Mouse (Mus musculus) mesoderm, embryonic 11.5 days (tissue): ENCODE results near the gene Ncln.
"Not testable (repeated sequence)": the region's sequence is repeated elsewhere in the genome, so short reads cannot be mapped to it uniquely, and the experiment has no call there.

Experiments
- DNase-seq: peaks from one replicate; pipeline ENCODE4 v3.0.0-alpha.2; 2012; ENCODE audit warnings: low read depth, low spot score

Ncln gene

DNA sequence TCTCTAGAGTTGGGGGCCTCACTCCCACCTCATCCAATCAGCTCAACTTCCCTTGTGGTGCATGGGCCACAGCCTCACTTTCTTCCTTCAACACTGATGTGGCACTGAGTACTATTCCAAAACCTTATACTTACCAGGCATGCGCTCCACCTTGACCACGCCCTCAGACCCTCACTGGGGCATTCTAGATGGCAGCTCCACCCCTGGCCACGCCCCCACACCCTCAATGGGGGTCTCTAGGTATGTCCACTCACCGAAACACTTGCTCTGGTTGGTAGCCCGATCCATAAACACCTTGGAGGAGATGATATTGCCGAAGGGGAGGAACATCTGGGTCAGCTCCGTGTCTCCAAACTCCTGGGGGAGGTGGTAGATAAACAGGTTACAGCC, 33.8 kb downstream of the Ncln start:
- DNase-seq: no peak

GRCm38 (mm10) chr10:81461673-81462414, 34.3 kb downstream of the Ncln start:
- DNase-seq: no peak

DNA sequence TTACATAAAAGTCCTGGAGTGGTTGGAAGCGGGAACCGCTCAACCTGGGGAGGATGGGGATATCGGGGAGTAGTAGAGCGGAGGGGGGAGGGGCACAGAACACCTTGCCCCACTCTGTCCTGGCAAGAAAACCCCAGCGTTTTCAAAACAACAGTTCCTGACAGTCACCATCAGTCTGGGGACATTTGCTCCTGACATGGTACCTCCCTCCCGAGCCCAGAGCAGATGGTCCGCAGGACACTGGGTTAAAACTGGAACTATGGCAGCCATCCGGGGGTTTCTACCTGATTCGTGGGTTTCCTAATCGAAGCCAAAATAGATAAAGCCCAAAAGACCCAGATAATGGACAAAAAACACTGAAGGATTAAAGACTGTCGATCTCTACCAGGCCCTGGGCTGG, 35.2 kb downstream of the Ncln start:
- no peak for DNase-seq

DNA sequence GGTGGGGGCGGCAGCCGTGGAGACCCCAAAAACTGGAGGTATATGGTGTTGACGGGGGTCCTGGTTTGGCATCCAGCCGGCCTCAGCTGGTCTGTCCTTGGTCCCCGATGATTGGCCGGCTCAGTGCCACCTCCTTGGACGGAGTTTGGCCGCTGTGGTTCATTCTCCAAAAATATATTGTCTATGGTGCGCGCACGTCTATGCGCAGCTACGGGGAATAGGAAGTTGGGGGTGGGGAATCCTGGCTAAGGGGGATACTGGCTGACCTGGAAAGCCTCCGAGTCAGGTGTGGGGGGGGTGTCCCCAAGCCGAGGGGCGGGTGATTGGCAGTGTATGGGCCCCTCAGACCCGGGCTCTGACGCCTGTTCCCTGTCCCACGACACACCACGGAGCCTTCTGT, 35.7 kb downstream of the Ncln start:
- DNase-seq: no peak

- no peak for DNase-seq
Observed at GRCm38 (mm10) chr10:81459399-81459798, 36.8 kb downstream of the Ncln start.

DNA sequence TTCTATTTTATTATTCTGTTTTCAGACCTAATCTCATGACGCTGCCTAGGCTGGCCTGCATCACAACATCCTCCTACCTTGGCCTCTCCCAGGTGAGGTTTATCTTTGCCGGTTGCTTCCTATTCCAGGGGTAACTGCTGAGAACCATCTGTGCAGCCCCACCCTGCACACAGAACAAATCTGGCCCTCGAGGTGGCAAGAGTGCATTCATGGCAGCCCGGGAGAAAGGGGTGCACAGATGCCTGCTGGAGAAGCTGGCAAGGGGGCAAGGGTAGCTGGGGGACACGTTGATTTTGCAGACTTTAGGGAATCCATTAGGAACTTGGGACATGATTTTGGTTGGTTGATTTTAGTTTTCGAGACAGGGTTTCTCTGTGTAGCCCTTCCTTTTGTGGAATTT, 37.9 kb downstream of the Ncln start:
- no peak for DNase-seq

- no peak for DNase-seq
Observed at GRCm38 (mm10) chr10:81457624-81458023, 38.6 kb downstream of the Ncln start.

GRCm38 (mm10) chr10:81456983-81457563, 39.1 kb downstream of the Ncln start:
- DNase-seq: no peak

DNA sequence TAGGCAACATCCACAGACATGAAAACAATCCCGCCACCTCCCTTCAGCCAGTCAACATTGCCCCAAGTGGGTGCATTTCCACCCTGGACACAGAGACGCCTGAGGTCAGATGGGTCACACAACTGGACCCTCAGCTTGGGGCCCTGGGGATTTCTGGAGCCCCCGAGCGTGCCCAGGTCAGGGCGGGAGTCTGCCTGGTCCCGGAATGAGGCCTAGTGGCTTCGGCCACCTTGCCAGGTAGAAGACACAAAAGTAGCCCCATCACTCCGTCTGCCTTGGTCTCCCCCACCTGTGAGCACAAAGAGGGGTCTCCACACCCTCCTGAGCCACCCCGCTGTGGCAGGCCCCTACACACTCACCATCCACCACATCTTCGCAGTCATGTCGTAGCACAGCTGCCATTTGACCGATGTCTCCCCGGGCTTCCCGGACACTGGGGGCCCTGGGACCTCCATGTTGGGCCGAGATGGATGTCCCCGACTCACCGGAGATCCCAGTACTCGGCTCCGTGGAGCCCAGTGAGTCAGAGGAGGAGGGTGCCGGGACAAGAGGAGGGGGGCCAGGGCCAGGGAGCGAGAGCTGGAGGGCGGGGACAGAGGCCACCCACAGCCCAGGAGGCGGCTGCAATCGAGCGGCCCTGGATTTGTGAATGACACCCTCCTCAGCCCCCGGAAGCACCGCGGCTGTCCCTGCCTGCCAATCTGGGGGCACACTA, 40.9 kb downstream of the Ncln start, which contains the start of gene Nfic:
Gene Nfic, minus strand, starts transcription at position 455 of the 715 bp plus-strand sequence.
- no peak for DNase-seq

DNA sequence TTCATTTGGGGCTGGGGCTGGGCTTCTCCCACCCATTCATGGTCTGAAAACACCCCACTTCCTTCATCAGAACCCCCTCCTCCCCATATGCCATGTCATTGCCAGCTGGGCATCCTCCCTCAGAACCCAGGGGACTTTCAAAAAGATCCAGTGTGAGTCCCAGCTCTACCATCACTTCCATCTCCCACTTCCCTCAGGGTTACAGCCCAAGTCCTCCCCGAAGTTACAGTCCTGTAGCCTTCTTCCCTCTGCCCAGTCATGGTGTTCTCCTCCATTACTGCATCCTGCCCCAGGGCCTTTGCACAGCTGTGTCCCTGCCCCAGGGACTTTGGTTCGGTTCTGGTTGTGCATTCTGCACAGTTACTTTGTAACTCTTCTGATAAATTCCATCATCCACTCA, 42.1 kb downstream of the Ncln start:
- no peak for DNase-seq

GRCm38 (mm10) chr10:81452947-81453288, 43.3 kb downstream of the Ncln start:
- no peak for DNase-seq

DNA sequence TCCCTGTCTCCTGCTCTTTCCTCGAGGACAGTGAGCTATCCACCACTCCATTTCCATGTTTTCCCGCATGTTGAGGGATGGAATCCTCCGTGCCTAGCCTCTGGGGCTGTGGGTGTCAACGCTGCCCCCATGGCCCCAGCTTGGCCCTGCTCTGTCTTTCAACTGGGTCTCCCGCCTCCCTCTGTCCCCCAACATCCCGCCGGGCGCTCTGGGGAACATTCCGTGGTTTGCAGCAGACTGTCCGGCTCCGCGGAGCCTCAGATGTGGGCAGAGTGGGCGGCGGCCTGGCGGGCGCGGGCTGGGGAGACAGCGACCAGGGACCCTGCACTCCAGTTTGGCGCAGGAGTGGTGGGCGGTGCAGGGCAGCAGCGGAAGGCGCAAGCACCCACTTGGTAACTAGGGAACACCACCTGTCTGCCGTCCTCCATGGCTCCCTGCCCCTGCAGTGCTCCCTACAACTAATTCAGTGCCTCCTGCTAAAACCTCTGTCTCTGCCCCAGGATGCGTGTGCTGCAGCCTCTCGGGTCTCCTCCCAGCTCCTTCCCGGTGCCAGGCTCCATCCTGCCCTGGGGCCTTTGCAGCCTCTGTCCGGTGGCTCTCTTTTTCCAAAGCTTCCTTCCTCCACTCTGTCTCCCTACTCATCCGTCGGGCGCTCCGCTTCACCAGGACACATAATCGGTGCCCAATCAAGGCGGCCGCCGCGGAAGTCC, 43.8 kb downstream of the Ncln start:
- no peak for DNase-seq

DNA sequence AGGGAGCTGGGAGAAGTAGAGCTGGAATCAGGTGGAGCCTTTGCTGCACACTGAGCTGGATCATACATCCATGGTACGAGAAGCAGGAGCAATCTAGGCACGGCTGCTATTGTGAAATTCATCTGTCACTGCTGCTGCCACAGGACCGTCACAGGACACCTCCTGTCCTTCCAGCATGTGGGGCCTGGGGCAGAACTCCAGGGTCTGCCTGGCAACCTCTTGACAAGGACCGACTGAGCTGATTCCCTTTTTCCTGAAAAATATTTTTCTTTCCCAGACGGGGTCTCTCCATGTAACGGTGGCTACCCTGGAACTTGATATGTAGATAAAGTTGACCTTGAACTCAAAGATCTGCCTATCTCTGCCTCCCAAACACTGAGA, 44.8 kb downstream of the Ncln start:
- DNase-seq: no peak

DNA sequence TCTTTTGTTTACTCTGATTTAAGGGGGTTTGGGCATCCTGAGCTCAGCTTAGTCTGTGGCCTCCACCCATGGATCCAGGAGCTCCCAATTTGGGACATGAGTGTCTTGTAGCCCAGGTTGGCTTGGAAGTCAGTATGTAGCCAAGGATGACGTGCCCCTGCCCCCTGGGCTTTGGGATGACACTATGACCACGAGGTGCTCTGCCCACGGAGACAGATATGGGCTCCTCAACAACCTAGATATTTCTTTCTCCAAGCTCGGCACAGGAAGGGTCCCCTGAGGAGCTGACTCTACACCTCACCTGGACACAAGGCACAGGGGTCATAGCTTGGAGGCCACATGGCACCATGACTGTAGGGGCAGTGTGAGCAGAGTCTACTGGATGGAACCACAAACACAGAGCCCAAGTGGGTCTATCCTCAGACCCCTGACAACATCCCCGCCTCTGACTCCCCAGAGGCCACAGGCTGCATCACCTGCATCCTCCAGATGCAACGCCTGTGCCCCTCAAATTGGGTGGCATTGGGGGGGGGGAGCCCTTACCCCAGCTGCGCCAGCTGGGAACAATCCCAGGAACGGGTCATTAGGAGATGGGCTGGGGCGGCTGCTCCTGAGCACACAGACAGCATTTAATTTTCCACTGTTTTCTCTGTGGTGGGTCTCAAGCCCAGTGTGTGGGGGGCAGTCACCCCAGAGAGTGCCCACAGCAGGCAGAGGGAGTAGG, 45.4 kb downstream of the Ncln start:
- DNase-seq: no peak

DNA sequence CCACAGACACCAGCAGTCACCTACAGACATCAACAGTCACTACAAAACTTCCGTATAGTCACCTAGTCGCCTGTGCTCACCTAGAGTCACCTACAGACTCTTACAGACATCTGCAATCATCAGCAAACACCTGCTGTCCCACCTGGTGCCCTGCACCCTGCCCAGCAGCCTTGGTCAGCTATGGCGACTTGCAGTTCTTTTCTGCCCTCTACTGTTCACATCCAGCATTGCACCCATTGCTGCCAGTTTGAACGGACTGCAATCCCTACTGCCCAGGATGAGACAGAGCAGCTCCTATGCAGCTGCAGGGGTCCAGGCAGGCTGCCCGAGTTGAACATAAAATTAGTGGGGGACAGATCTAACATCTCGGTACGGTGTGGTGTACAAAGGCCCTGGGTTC, 46.1 kb downstream of the Ncln start:
- peak; percentile 91 for DNase-seq

DNA sequence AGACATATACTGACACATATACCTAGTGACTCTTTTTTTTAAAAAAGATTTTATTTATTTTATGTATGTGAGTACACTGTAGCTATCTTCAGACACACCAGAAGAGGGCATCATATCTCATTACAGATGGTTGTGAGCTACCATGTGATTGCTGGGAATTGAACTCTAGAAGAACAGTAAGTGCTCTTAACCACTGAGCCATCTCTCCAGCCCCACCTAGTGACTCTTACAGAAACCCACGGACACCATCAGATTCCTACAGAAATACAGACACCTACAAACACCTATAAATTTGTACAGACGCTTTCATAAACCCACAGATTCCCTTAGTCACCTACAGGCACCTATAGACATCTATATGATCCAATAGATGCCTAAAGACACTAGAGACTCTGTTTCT, 50.7 kb downstream of the Ncln start:
- DNase-seq: not testable (repeated sequence)

GRCm38 (mm10) chr10:81441019-81441418, 55.2 kb downstream of the Ncln start:
- no peak for DNase-seq
